Mouse (Mus musculus): Measurements from ENCODE around the gene Mrpl51.

- TF ChIP-seq POLR2A (IDR thresholded peaks at IDR 0.05; ENCODE audit: insufficient read depth, low read depth, low read length) (no peak), CTCF (IDR thresholded peaks at IDR 0.05; ENCODE audit: insufficient read depth, low read depth, low read length) (no peak)
These were observed 42.0 kb upstream of the Mrpl51 start for GRCm38 (mm10) chr6:125149569-125149950.

All from olfactory bulb, adult 2 months (tissue).